Mouse (Mus musculus): ENCODE data around the gene Fam57b.

The Fam57b gene

DNA sequence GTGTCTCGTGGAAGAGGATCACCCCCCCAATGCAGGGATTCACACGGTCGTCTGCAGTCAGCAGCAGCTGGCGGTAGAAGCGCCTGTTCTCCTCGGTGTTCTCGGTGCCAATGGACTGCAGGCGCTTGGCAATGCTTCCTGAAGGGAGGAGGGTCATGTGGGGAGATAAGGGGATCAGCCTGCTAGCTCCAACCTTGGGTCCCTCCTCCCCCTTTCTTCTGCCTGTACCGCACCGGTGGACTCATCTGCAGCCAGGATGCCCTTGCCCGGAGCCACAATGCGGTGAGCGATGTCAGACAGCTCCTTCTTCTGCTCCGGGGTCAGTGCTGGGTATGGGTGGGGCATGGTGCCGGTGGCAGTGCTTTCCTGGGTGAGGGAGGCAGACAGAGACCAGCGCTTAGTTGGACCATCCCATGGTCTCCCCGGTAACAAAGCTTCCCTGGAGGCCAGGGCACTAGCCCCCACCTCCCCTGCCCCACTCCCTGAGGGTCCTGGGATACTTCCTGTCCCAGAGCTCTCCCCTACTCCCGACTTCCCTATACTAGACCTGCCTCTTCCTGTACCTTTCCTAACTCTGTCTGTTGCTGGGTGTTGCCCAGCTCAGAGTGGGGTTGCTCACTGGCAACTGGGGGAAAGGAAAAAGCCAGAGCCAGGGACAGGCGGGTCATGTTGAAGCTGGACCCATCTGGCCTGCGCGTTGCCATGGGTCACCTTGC lies at the start of gene Fam57b:
TSS of gene Fam57b (plus strand) at position 258 of the 716 bp plus-strand sequence.
- peak; percentile 52 for DNase-seq (ENCODE audit: low read depth, low spot score)

DNA sequence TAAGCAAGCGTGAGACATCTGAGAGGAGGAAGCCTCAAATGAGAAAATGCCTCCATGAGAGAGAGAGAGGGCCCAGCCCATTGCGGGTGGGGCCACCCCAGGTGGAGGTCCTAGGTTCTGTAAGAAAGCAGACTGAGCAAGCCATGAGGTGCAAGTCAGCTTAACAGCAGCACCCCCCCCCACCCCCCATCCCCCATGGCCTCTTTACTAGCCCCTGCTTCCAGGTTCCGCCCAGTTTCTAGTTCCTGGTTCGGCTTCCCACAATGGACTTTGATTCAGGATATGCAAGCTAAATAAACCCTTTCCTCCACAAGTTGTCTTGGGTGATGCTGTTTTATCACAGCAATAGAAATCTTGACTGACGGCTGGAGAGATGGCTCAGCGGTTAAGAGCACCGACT lies 48.6 kb upstream of the Fam57b start:
- peak; percentile 30 for DNase-seq (ENCODE audit: low read depth, low spot score)

DNA sequence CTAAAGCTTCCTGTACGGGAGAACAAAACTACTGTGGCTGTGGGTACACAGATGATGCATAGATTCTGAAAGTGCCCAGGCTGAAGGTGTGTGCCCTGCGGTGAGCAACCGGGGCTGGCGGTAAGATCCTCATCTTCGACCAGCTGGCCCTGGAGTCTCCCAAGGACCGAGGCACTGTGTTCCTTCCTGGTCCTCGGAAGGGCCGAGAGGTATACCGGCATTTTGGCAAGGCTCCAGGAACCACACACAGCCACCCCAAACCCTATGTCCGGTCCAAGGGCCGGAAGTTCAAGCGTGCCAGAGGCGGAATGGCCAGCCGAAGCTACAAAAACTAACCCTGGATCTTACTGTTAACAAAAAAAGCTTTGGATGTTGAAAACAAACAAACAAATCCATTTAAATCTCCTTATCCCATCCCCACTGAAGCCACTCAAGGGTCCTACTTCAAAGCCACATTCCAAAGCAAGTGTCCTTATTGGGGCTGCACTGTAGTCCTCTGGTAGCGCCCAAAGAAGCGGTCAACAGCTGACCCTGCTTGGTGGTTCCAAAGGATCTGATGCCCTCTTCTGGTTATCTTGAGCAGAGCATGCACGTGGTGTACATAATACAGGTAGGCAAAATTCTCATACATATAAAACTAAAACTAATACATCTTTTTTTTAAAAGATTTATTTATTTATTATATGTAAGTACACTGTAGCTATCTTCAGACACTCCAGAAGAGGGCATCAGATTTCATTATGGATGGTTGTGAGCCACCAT lies 47.7 kb upstream of the Fam57b start:
- no peak for DNase-seq (ENCODE audit: low read depth, low spot score)

DNA sequence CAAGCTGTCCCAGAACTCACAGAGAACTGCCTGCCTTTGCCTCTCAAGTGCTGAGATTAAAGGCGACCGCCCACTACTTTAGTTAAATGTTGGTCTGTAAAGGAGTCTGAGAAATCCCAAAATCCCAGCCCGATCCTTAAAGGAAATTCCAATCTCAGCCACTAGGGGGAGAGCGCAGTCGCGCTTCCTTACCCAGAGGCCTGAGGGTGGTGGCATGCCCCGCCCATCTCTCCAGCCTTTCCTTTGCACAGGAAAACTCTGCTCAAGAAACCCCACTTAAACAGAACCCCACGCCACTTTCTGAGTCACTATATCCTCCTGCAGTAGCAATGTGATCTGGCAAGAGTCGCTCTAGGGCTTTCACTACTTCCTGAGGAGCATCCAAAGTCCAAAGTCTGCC lies 42.6 kb upstream of the Fam57b start:
- peak; percentile 88 for DNase-seq (ENCODE audit: low read depth, low spot score)

DNA sequence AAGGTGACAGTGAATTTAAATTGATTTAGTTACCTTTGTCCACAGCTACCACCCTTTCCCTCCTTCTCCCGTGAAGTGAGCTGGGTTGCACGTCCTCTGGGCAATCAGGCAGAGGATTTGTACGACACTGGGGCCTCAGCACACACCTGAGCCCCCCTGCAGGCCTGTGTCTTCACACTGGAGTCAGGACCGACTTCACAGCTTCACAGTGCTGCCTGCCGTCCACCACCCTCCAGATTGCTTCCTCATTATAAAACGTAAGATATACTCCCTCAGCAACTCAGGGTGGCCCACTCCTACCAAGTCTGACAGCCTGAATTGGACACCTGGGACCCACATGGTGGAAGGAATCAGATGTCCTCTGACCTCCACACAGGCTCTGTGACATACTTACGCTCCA lies 38.9 kb upstream of the Fam57b start:
- DNase-seq (ENCODE audit: low read depth, low spot score) = no peak

DNA sequence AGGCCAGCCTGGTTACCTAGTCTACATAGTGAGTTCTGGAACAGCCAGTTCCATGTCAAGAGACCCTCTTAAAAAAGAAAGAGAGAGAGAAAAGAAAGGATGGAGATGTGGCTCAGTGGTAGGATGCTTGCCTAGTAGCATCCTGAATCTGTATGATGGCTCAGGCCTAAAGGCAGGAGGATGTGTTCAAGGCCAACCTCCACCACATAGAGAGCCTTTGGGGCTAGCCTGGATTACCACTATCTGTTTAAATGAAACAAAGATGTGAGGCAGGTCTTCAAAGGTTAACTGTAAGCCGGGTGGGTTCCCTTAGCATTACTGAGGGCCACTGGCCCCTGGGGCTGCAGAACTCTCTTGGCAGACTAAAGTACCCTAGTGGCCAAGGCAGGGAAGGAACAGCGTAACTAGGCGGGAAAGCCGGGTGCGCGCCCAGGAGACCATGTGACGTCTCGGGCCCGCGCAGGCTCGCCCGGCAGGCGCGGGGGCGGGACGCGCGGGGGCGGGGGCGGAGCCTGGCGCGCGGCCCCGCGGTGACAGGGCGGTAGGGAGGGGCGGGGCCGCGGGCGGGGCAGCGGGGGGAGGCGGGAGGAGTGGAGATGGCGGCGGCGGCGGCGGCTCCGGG lies 38.3 kb upstream of the Fam57b start, which contains the start of gene Mapk3:
TSS of gene Mapk3 (plus strand) at position 552 of the 622 bp plus-strand sequence.
- DNase-seq (ENCODE audit: low read depth, low spot score) = peak; percentile 94

DNA sequence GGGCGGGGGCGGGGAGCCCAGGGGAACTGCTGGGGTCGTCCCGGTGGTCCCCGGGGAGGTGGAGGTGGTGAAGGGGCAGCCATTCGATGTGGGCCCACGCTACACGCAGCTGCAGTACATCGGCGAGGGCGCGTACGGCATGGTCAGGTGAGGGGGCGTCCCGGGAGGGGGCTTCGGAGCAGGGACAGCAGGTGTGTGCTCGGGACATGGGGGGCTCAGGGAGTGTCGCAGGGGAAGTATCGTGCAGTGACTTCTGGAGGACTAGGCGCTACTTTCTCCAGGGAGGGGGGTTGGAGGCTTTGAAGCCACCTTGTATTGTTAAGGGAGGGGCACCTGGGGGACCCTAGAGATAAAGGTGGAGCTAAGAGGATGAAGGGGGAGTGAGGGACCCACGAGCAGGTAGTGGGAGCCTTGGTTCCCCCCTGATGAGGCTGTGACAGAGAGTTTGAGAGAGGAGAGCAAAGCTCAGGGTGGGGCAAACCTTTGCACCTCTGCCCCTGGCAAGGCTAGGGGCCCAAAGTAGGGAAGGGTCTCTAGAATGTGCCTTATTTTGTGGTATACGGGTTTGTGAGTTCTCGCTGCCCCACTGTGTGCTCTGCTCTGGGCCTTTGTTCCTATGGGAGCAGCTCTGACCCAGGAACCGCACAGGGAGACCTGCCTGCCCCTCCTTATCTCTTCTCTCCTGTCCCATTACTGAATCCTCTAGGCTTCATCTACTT lies 37.6 kb upstream of the Fam57b start:
- no peak for DNase-seq (ENCODE audit: low read depth, low spot score)

DNA sequence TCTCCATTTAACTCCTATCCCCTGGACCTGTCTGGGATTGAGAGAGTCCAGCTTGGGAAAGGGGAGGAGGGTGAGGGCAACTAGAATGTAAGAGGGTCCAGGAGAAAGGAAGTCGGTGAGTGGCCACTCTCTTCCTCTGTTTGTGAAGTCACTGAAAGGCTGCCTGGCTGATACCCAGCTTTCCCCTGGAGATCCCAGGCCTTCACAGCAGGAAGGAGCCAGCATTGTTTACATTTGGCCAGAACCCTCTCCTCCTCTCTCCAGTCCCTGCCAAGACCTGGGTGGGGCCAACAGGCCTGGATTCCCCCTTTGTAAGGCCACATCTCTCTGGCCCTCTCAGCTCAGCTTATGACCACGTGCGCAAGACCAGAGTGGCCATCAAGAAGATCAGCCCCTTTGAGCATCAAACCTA lies 37.1 kb upstream of the Fam57b start:
- DNase-seq (ENCODE audit: low read depth, low spot score) = peak; percentile 62

DNA sequence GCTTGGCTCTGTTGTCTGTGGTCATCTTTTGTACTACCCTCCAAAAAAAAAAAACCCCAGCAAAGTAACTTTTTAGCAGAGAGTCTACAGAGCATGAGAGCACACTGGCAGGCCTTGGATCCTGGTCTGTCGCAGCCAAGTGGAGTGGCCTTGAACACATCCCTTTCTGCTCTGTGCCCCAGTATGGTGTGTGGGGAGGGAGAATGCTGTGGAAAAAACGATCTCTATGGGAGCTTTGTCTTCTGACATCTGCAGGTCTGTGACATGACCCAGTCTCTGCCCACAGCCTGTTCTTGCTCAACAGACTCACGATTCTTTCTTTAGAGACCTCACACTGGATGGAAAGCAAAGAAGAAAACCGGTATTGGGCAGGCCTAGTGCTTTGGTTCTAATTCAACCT lies 36.5 kb upstream of the Fam57b start:
- DNase-seq (ENCODE audit: low read depth, low spot score) = no peak

DNA sequence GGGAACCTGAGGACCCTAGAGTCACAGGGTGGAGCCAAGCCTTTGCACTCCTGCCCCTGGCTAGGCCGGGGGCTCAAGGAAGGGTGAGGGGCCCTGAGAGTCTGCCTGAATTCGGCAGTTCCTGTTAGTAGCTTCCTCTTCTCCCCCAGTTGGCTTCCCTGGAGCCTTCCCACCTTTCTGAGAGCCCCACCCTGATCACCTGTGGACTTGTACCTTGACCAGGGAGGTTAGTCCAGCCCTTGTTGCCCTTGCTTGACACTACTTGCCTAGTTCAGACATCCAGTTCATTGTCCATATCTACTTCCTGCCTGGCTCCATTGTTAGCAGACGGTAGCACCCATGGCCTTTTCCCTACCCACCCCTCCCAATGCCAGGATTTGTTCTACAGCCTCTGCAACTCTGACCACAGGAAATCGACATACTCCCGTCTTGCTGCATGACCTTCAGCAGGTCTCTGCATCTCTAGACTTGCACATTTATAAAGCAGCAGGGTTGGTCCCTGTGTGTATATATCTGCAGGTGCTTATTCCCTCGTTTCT lies 35.9 kb upstream of the Fam57b start:
- no peak for DNase-seq (ENCODE audit: low read depth, low spot score)

DNA sequence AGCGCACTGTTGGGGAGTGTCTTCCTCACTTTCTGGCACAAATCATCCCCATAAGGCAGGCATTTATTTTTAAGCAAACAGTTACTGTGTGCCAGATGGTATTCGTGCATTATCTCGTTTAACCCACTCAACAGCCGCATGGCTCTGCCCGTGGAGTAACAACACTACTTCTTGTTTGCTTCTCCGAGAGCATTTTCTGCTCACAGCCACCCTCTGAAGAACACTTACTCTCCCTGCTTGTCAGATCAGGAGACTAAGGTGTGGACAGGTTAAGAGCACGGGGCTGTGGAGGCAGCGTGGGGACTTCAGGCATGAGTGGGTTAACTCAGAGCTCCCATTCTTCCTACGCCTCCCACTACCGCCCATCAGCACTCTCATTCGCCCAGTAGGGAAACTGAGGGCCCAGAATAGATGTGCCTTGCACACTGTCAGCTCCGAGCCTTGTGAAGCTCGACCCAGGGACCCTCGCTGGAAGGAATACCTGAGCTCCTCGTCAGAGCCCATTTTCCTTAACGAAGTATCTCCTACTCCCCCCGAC lies 34.9 kb upstream of the Fam57b start:
- no peak for DNase-seq (ENCODE audit: low read depth, low spot score)

DNA sequence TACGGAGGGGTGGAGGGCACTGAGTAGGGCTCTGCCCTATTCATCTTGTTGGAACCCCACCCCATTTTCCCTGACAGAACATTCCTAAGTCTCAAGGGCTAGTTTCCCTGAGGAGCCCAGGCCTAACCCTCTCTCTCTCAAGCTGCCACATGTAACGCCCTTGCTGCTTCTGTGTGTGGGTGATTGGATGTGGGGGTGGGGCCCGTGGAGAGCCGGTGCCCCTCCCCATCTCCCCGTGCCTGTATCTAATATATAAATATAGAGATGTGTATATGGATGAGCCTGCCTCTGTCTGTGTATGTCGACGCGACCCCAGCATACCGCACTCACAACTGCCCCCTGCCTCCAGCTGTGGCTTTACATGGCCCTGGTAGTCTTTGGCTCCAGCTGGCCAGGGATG lies 31.9 kb upstream of the Fam57b start:
- no peak for DNase-seq (ENCODE audit: low read depth, low spot score)

DNA sequence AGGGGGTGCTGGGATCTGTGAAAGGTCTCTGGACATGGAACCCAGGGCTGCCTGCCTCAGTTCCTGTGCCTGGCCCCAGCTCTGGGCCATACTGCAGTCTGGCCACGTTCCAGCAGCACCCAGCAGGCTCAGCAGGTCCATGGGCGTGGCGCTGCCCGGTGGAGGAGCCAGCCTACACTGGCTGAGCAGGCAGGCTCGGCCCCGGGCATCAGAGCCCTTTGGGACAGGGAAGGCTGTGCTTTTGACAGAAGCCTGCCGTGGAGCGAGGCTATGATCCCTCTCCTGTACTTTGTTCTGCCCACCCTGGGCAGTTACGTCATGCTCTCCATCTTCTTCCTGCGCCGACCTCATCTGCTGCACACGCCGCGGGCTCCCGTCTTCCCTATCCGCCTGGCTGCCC lies 31.3 kb upstream of the Fam57b start, which contains the start of gene Gdpd3:
TSS of gene Gdpd3 (plus strand) at position 134 of the 400 bp plus-strand sequence.
- no peak for DNase-seq (ENCODE audit: low read depth, low spot score)

DNA sequence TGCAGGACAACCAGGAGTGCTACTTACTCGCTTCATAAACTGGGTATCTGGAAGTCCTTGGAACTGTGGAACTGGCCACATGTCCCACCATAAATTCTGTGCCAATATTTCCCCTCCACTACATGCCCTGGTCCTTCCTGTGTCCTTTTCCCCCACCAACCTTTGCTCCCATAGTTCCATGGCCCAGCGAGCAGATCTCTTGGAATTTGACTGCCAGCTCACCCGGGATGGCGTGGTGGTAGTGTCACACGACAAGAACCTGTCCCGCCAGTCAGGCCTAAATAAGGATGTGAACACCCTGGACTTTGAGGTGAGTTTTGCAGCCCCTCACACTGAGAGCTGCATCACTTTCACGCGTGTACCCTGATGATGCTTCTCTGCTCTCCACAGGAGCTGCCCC lies 30.5 kb upstream of the Fam57b start:
- no peak for DNase-seq (ENCODE audit: low read depth, low spot score)

DNA sequence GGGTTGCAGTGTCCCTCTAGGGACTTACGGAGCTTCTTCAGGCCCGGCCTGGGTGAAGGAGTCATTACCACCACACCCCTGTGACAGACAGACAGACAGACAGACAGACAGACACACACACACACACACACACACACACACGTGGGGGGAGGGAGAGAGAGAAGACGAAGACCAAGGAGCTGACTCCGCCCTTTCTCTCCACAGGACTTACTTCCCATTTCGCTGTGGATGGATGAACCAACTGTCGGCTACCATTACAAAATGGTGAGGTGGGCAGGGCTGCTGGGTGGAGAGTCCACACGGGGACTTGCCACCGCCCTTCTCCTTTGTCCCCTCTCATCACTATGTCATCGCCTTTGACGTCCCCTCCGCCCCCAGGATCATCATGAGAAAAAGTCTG lies 26.7 kb upstream of the Fam57b start:
- no peak for DNase-seq (ENCODE audit: low read depth, low spot score)

DNA sequence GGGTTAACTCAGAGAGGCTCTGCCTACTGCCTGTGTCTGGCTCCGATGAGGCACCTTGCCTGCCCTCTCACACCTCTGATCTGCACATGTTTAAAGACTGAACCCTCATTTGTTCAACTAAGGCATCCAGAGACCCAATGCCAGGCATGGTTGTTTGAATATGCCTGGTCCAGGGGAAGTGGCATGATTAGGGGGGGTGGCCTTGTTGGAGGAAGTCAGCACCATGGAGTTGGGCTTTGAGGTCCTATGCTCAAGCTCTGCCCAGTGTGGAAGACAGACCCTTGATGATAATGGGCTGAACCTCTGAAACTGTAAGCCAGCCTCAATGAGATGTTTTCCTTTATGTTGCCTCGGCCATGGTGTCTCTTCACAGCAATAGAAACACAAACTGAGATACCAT lies 24.1 kb upstream of the Fam57b start:
- no peak for DNase-seq (ENCODE audit: low read depth, low spot score)

DNA sequence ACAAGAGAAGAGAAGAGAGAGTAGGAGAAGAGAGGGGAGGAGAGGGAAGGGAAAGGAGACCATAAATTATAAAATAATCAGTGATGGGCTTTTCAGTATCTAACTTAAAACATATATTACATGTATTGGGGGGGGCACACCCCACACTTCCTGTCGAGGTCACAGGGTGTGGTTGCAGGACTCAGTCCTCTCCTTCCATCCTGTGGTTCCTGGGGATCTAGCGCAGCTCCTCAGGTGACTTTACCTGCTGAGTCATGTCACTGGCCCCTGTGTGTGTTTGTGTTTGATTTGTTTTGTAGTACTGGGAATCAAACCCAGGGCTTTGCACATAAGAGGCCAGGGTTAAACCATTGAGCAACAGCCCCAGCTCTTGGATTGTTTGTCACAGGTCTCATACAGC lies 23.0 kb upstream of the Fam57b start:
- no peak for DNase-seq (ENCODE audit: low read depth, low spot score)

DNA sequence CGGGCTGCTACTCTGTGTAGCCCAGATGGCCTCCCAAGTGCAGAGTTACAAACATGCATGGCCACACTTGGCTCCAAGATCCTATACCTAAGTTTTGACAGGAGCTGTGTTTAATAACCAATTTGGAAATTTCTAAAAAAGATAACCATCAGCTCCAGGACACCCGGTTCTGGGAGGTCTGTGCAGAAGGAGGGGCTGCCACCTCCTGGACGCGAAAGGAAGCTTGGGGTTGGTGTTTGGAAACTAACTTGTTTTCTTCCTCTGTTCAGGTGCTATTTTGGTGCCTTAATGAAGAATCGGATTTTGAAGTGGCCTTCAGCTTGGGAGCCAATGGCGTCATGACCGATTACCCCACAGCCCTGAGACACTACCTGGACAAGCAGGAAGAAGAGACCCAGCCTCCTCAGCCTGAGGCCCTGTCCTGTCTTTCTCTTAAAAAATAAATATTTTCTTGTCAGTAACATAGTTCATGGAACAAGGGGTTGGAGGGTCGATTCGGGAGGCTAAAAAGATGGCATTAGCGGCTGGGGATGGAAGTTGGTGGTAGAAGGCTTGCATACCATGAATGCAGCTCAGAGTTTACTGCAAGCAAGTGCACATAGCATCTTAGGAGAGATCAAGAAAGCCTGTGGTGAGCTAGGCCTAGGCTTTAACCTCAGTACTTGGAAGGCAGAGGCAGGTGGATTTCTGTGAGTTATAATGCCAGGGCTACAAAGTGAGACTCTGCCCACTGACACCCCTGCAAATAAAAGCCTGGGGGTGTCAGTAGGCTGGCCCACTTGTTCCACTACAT lies 22.1 kb upstream of the Fam57b start:
- no peak for DNase-seq (ENCODE audit: low read depth, low spot score)

DNA sequence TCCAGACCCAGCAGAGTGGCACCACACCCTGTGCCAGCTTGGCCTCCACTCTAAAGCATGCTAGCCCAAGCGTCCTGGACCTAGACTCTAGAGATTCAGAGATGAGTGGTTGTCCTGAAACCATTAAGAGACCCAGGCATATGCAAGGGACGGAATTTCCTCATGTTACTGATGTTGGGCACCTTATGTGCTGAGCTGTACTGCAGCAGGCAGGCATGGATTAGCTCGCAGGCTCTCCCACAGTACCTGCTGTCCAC lies 21.6 kb upstream of the Fam57b start:
- DNase-seq (ENCODE audit: low read depth, low spot score) = no peak

DNA sequence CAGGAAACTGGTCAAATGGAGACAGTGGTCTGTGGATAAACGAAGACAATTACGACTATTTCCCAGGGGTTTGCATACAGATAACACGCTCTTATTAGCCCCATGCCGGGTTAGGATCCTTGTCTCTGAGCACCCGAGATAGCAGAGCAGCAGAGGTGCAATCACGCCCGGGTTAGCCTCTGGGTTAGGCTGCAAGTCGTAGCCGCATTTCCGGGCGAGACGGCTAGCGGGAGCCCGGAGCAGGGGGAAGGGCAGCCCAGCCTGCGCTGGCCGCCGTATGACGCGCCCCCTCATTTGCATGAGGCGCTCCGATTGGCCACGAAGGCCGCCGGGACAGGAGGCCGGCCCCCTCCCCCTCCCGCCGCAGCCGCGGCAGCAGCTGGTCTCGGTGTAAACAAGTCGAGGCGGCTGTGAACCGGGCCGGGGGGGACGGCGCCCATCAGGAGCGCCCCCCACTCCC lies 20.8 kb upstream of the Fam57b start, which contains the start of gene Ypel3:
TSS of gene Ypel3 (plus strand) at position 358 of the 460 bp plus-strand sequence.
- peak; percentile 81 for DNase-seq (ENCODE audit: low read depth, low spot score)

DNA sequence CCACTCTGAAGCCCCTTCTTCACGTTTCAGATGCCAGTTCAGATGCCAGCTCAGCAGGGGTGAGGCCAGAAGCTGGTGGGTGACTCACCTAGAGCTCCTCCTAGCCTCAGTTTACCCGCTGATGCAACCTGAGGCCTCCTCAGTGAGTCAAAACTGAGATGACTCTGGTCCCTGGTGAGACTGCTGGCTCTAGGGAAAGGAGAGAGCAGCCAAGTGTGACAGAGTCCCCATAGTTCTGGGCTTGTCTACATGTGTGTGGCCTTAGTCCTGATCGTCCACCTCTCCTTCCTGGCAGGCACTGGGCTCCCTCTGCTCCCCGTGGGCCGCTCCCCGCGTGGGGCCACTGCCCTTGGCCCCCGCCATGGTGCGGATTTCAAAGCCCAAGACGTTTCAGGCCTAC lies 20.0 kb upstream of the Fam57b start:
- no peak for DNase-seq (ENCODE audit: low read depth, low spot score)

All from R1 (cell line).